Mouse (Mus musculus): ENCODE results near the gene 1700080O16Rik. TPM values are rescaled to one million over a fixed set of nuclear protein-coding genes. Genes with fewer than 3 reads are reported as not detected.

1700080O16Rik gene
- total and polyA plus RNA-seq, 3 experiments = not detected

DNA sequence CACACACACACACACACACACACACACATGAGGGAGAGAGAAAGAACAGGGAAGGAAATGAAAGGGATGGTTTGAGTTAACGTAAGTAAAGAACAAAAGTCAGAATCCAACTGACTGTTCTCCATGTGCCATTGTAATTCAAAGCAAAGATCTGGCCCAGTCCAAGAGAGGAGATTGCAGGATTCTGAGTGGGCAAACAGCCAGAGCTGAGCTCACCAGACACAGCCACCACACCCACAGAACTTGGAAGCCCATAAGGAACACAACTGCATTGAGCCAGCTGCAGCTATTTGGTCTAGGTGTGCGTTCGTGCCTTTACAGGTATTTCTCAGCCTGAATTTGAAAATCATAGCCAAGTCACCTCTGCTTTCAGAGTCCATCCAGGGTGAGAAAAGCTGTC lies 24.5 kb downstream of the 1700080O16Rik start:
- Histone ChIP-seq H3K36me3 (replicated peaks in 1 of 2; ENCODE audit: control insufficient read depth in 1 of 2, insufficient read depth in 1 of 2, low read length in 1 of 2) (no peaks in the 10 kb centered on the region), H3K79me2 (replicated peaks; ENCODE audit: control insufficient read depth, extremely low read depth, insufficient read depth, poor library complexity, severe bottlenecking) (no peaks in the 10 kb centered on the region), H3K4me1 (ENCODE audit: control insufficient read depth in 1 of 2, insufficient read depth in 2 of 2) (no peaks in the 10 kb centered on the region), H3K27ac (ENCODE audit: insufficient read depth, low read depth) (no peak overlapping the region), H3K4me2 (ENCODE audit: insufficient read depth, low read depth, poor library complexity, severe bottlenecking) (no peak overlapping the region), H3K4me3 (replicated peaks in 1 of 3; ENCODE audit: low read depth in 2 of 3, low read length in 2 of 3, poor library complexity in 1 of 3) (no peak overlapping the region), H3K9me3 (replicated peaks; ENCODE audit: low read length) (no peaks in the 10 kb centered on the region), H3K9ac (ENCODE audit: insufficient read depth, low read depth) (no peak overlapping the region), H3K27me3 (replicated peaks) (no peaks in the 10 kb centered on the region)
- in situ Hi-C loops (cut with MboI; ENCODE audit: low pct_ligation_motif_present, low pct_unique_long_range_greater_than_20kb, low sequenced_read_pairs) (no loop called here), dilution Hi-C loops (cut with MboI; ENCODE audit: extremely low pct_ligation_motif_present, extremely low pct_unique_long_range_greater_than_20kb, low sequenced_read_pairs) (no loop called here)
- TF ChIP-seq POLR2AphosphoS2 (IDR thresholded peaks at IDR 0.05; ENCODE audit: low read depth, low read length) (no peak), NRF1 (IDR thresholded peaks at IDR 0.05; ENCODE audit: low read depth, low read length) (no peak), PAX5 (IDR thresholded peaks at IDR 0.05; ENCODE audit: low read length) (no peak), UBTF (IDR thresholded peaks at IDR 0.05; ENCODE audit: low read depth, low read length) (no peak), ZC3H11A (IDR thresholded peaks at IDR 0.05; ENCODE audit: low read depth, low read length) (no peak), ELF1 (IDR thresholded peaks at IDR 0.05; ENCODE audit: low read depth, low read length) (no peak), TBP (conservative IDR thresholded peaks at IDR 0.05; ENCODE audit: low read depth, low read length) (no peak), EP300 (IDR thresholded peaks at IDR 0.05; ENCODE audit: low read length) (no peak), MAX (IDR thresholded peaks at IDR 0.05; ENCODE audit: low read length) (no peak), JUND (conservative IDR thresholded peaks at IDR 0.05; ENCODE audit: low read depth, low read length) (no peak), USF2 (conservative IDR thresholded peaks at IDR 0.05; ENCODE audit: low read depth, low read length) (no peak), JUN (IDR thresholded peaks at IDR 0.05; ENCODE audit: insufficient read depth, low read depth, low read length) (no peak), RCOR1 (conservative IDR thresholded peaks at IDR 0.05; ENCODE audit: low read depth, low read length) (no peak), CTCF (conservative IDR thresholded peaks at IDR 0.05 in 1 of 2, IDR thresholded peaks at IDR 0.05 in 1 of 2; ENCODE audit: low read depth in 2 of 2, low read length in 2 of 2) (no peak), E2F4 (IDR thresholded peaks at IDR 0.05; ENCODE audit: insufficient replicate concordance, low read depth, low read length) (no peak), CHD2 (IDR thresholded peaks at IDR 0.05; ENCODE audit: low read length) (no peak), RAD21 (IDR thresholded peaks at IDR 0.05; ENCODE audit: low read depth, low read length) (no peak), ETS1 (conservative IDR thresholded peaks at IDR 0.05; ENCODE audit: low read depth, low read length) (no peak), CHD1 (IDR thresholded peaks at IDR 0.05; ENCODE audit: low read depth, low read length) (no peak)
- DNase-seq (ENCODE audit: extremely low read depth) = no peak

DNA sequence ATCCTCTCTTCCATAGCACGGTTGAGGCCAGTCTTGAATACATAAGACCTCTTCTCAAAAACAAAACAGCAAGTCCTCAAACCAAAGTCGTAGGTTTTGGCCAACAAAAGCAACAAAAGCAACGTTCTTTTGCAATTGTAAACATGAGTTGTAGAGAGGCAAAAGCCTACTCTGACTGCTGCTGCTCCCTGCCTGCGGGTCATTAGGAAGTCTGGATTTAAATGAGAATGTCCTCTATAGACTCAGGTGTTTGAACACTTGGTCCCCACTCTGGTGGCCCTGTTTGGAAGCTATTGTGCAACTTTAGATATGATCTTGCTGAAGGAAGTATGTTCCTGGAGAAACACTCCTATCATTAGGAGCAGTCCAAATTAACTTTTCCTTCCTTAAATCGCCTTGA lies 34.5 kb downstream of the 1700080O16Rik start:
- in situ Hi-C loops (cut with MboI; ENCODE audit: low pct_ligation_motif_present, low pct_unique_long_range_greater_than_20kb, low sequenced_read_pairs) (no loop called here), dilution Hi-C loops (cut with MboI; ENCODE audit: extremely low pct_ligation_motif_present, extremely low pct_unique_long_range_greater_than_20kb, low sequenced_read_pairs) (no loop called here)
- Histone ChIP-seq H3K27me3 (replicated peaks) (no peaks in the 10 kb centered on the region), H3K36me3 (replicated peaks in 1 of 2; ENCODE audit: control insufficient read depth in 1 of 2, insufficient read depth in 1 of 2, low read length in 1 of 2) (no peaks in the 10 kb centered on the region), H3K79me2 (replicated peaks; ENCODE audit: control insufficient read depth, extremely low read depth, insufficient read depth, poor library complexity, severe bottlenecking) (no peaks in the 10 kb centered on the region), H3K4me1 (ENCODE audit: control insufficient read depth in 1 of 2, insufficient read depth in 2 of 2) (no peaks in the 10 kb centered on the region), H3K4me2 (ENCODE audit: insufficient read depth, low read depth, poor library complexity, severe bottlenecking) (no peak overlapping the region), H3K9ac (ENCODE audit: insufficient read depth, low read depth) (no peak overlapping the region), H3K9me3 (replicated peaks; ENCODE audit: low read length) (no peaks in the 10 kb centered on the region), H3K27ac (ENCODE audit: insufficient read depth, low read depth) (no peak overlapping the region), H3K4me3 (replicated peaks in 1 of 3; ENCODE audit: low read depth in 2 of 3, low read length in 2 of 3, poor library complexity in 1 of 3) (no peak overlapping the region)
- TF ChIP-seq E2F4 (IDR thresholded peaks at IDR 0.05; ENCODE audit: insufficient replicate concordance, low read depth, low read length) (no peak), UBTF (IDR thresholded peaks at IDR 0.05; ENCODE audit: low read depth, low read length) (no peak), HCFC1 (IDR thresholded peaks at IDR 0.05; ENCODE audit: low read depth, low read length) (no peak), ZKSCAN1 (IDR thresholded peaks at IDR 0.05; ENCODE audit: borderline replicate concordance, low read depth, low read length) (no peak), TBP (conservative IDR thresholded peaks at IDR 0.05; ENCODE audit: low read depth, low read length) (no peak), RAD21 (IDR thresholded peaks at IDR 0.05; ENCODE audit: low read depth, low read length) (no peak), POLR2AphosphoS2 (IDR thresholded peaks at IDR 0.05; ENCODE audit: low read depth, low read length) (no peak), MAFK (IDR thresholded peaks at IDR 0.05; ENCODE audit: insufficient replicate concordance, low read length) (no peak), NRF1 (IDR thresholded peaks at IDR 0.05; ENCODE audit: low read depth, low read length) (no peak), RCOR1 (conservative IDR thresholded peaks at IDR 0.05; ENCODE audit: low read depth, low read length) (no peak), ZC3H11A (IDR thresholded peaks at IDR 0.05; ENCODE audit: low read depth, low read length) (no peak), TCF12 (IDR thresholded peaks at IDR 0.05; ENCODE audit: low read depth, low read length) (no peak), PAX5 (IDR thresholded peaks at IDR 0.05; ENCODE audit: low read length) (no peak), ELF1 (IDR thresholded peaks at IDR 0.05; ENCODE audit: low read depth, low read length) (no peak), POLR2A (IDR thresholded peaks at IDR 0.05; ENCODE audit: low read depth, low read length) (no peak), USF2 (conservative IDR thresholded peaks at IDR 0.05; ENCODE audit: low read depth, low read length) (no peak), NELFE (IDR thresholded peaks at IDR 0.05; ENCODE audit: low read depth, low read length) (no peak), MYC (IDR thresholded peaks at IDR 0.05; ENCODE audit: low read depth, low read length) (no peak), MAX (IDR thresholded peaks at IDR 0.05; ENCODE audit: low read length) (no peak)
- DNase-seq (ENCODE audit: extremely low read depth) = no peak
